Comparison of ENCODE assay signal across 8 mouse cellular contexts in genomic region chr17:51177923-51178322, GRCm38 (mm10). TPM values are rescaled to one million over a fixed set of nuclear protein-coding genes. Genes with fewer than 3 reads are reported as not detected.
DNase-seq lines count a peak whose midpoint lies in the region; ATAC-seq lines count a peak whose summit lies in the region.

No protein-coding gene starts in this region.

- peaks cover 5% of the 10 kb centered on the region; the same call in 1 of the 2 replicates for H3K4me1 ChIP-seq in kidney, embryonic 14.5 days (ENCODE audit: control insufficient read depth, insufficient read depth, low read length)
- peaks cover 13% of the 10 kb centered on the region for H3K4me1 ChIP-seq in embryonic facial prominence, embryonic 10.5 days
- H3K4me1 ChIP-seq in hindbrain, embryonic 13.5 days (replicated peaks): peaks cover 8% of the 10 kb centered on the region

- 58% methylated on average over 6 of the region's 6 CpGs for WGBS in kidney, embryonic 14.5 days
- WGBS in embryonic facial prominence, embryonic 10.5 days: 70% methylated on average over 6 of the region's 6 CpGs
- WGBS in hindbrain, embryonic 13.5 days: 57% methylated on average over 6 of the region's 6 CpGs

- peak overlapping the region; percentile 99; the same call in 1 of the 2 replicates for H3K27ac ChIP-seq in kidney, embryonic 14.5 days (ENCODE audit: low read depth, low read length)
- H3K27ac ChIP-seq in embryonic facial prominence, embryonic 10.5 days (replicated peaks): peak overlapping the region; percentile 99
- H3K27ac ChIP-seq in hindbrain, embryonic 13.5 days: peak overlapping the region; percentile 99

- ATAC-seq in kidney, embryonic 14.5 days (ENCODE audit: low FRiP score, low TSS enrichment): no peak
- no peak for ATAC-seq in hindbrain, embryonic 13.5 days (ENCODE audit: low FRiP score)
- ATAC-seq in megakaryocyte-erythroid progenitor cell, adult 5-6 weeks (replicated peaks; ENCODE audit: low FRiP score, low TSS enrichment, poor library complexity, severe bottlenecking): peak; percentile 9; the same call in 1 of the 2 replicates

- H3K36me3 ChIP-seq in kidney, embryonic 14.5 days (ENCODE audit: control insufficient read depth, insufficient read depth, low read length): no peaks in the 10 kb centered on the region
- H3K36me3 ChIP-seq in embryonic facial prominence, embryonic 10.5 days (replicated peaks): no peaks in the 10 kb centered on the region
- no peaks in the 10 kb centered on the region for H3K36me3 ChIP-seq in hindbrain, embryonic 13.5 days

- no peaks in the 10 kb centered on the region for H3K27me3 ChIP-seq in kidney, embryonic 14.5 days (ENCODE audit: control insufficient read depth, insufficient read depth, low read length)
- no peaks in the 10 kb centered on the region for H3K27me3 ChIP-seq in embryonic facial prominence, embryonic 10.5 days (replicated peaks; ENCODE audit: low read depth, poor library complexity, severe bottlenecking)
- no peaks in the 10 kb centered on the region for H3K27me3 ChIP-seq in hindbrain, embryonic 13.5 days

- no peaks in the 10 kb centered on the region for H3K9me3 ChIP-seq in kidney, embryonic 14.5 days (ENCODE audit: control insufficient read depth, low read length)
- no peaks in the 10 kb centered on the region for H3K9me3 ChIP-seq in embryonic facial prominence, embryonic 10.5 days
- no peaks in the 10 kb centered on the region for H3K9me3 ChIP-seq in hindbrain, embryonic 13.5 days

- H3K4me3 ChIP-seq in kidney, embryonic 14.5 days (ENCODE audit: low read length): peak overlapping the region; percentile 83
- H3K4me3 ChIP-seq in embryonic facial prominence, embryonic 10.5 days: peak overlapping the region; percentile 86
- peak overlapping the region; percentile 78 for H3K4me3 ChIP-seq in hindbrain, embryonic 13.5 days

- H3K4me2 ChIP-seq in kidney, embryonic 14.5 days (replicated peaks; ENCODE audit: low read depth, low read length): peak overlapping the region; percentile 70
- peak overlapping the region; percentile 69 for H3K4me2 ChIP-seq in hindbrain, embryonic 13.5 days

- H3K9ac ChIP-seq in kidney, embryonic 14.5 days (ENCODE audit: low read depth, low read length): peak overlapping the region; percentile 96; the same call in 1 of the 2 replicates
- H3K9ac ChIP-seq in hindbrain, embryonic 13.5 days: peak overlapping the region; percentile 94

- DNase-seq in kidney, postnatal 36 days: no peak
- DNase-seq in embryonic facial prominence, embryonic 10.5 days (ENCODE audit: low spot score): peak; percentile 18
- no peak for DNase-seq in cerebellum, adult 8-10 months
- DNase-seq in layer of hippocampus, adult 11-12 months (ENCODE audit: low spot score): no peak
- DNase-seq in spleen, postnatal 14 days (ENCODE audit: low spot score in 2 of 2): no peak

RNA-seq across cellular contexts. Expression of gene Tbc1d5, which starts 1.2 kb away (rescaled TPM):
- polyA plus RNA-seq in kidney, embryonic 14.5 days (2014; fragmentation: Nextera tagmentation; extraction: Ambion mirVana): 8.8 and 12.2 TPM in 2 replicates
- polyA plus RNA-seq in embryonic facial prominence, embryonic 10.5 days (2016; fragmentation: Nextera tagmentation; extraction: Ambion mirVana): 11.0 and 11.8 TPM in 2 replicates
- 8.3 and 8.9 TPM in 2 replicates for polyA plus RNA-seq in hindbrain, embryonic 13.5 days (2015; fragmentation: Nextera tagmentation; extraction: Ambion mirVana)
- total RNA-seq in megakaryocyte-erythroid progenitor cell, adult 5-6 weeks (2014; fragmentation: Nextera tagmentation): 32.0 and 38.3 TPM in 2 replicates
- total RNA-seq in megakaryocyte-erythroid progenitor cell, adult 5-6 weeks (2017): 20.5 and 25.6 TPM in 2 replicates
